Mouse (Mus musculus): ENCODE data around the gene Abcb5. TPM values are rescaled to one million over a fixed set of nuclear protein-coding genes. Genes with fewer than 3 reads are reported as not detected.
A peak's percentile ranks its signal among the peaks of the same experiment; 100 is the strongest.

The Abcb5 gene
- polyA plus RNA-seq, 1 experiment, result not detected

- no peak for TF ChIP-seq POLR2A (IDR thresholded peaks at IDR 0.05; ENCODE audit: low read depth, low read length)
- no peak for TF ChIP-seq CTCF (IDR thresholded peaks at IDR 0.05; ENCODE audit: extremely low read depth, insufficient read length, insufficient replicate concordance, low read depth, low read length)
- 2% methylated on average over 80 of the region's 80 CpGs for WGBS
- Histone ChIP-seq H3K36me3 (ENCODE audit: control insufficient read depth, insufficient read depth, low read length) (no peaks in the 10 kb centered on the region), H3K4me3 (ENCODE audit: low read depth, low read length) (peak overlapping the region; percentile 40), H3K27me3 (ENCODE audit: control insufficient read depth, insufficient read depth, low read length) (peaks cover 57% of the 10 kb centered on the region), H3K4me1 (ENCODE audit: control insufficient read depth, insufficient read depth, insufficient read length, low read length) (peaks cover 16% of the 10 kb centered on the region), H3K27ac (ENCODE audit: insufficient read depth, low read depth, low read length) (no peak overlapping the region)
These were observed 117.6 kb downstream of the Abcb5 start for GRCm38 (mm10) chr12:118848496-118849202.

GRCm38 (mm10) chr12:118847861-118848495, 118.2 kb downstream of the Abcb5 start:
- TF ChIP-seq CTCF (IDR thresholded peaks at IDR 0.05; ENCODE audit: extremely low read depth, insufficient read length, insufficient replicate concordance, low read depth, low read length) (no peak), POLR2A (IDR thresholded peaks at IDR 0.05; ENCODE audit: low read depth, low read length) (no peak)
- H3K36me3 ChIP-seq (ENCODE audit: control insufficient read depth, insufficient read depth, low read length), result no peaks in the 10 kb centered on the region
- H3K27me3 ChIP-seq (ENCODE audit: control insufficient read depth, insufficient read depth, low read length), result peaks cover 56% of the 10 kb centered on the region
- H3K27ac ChIP-seq (ENCODE audit: insufficient read depth, low read depth, low read length), result no peak overlapping the region
- peak overlapping the region; percentile 40 for H3K4me3 ChIP-seq (ENCODE audit: low read depth, low read length)
- WGBS, result 3% methylated on average over 23 of the region's 23 CpGs
- H3K4me1 ChIP-seq (ENCODE audit: control insufficient read depth, insufficient read depth, insufficient read length, low read length), result peaks cover 18% of the 10 kb centered on the region

- peaks cover 18% of the 10 kb centered on the region for H3K4me1 ChIP-seq (ENCODE audit: control insufficient read depth, insufficient read depth, insufficient read length, low read length)
- no peaks in the 10 kb centered on the region for H3K36me3 ChIP-seq (ENCODE audit: control insufficient read depth, insufficient read depth, low read length)
- H3K27ac ChIP-seq (ENCODE audit: insufficient read depth, low read depth, low read length), result no peak overlapping the region
- H3K27me3 ChIP-seq (ENCODE audit: control insufficient read depth, insufficient read depth, low read length), result peaks cover 60% of the 10 kb centered on the region
- 4% methylated on average over 17 of the region's 17 CpGs for WGBS
- TF ChIP-seq CTCF (IDR thresholded peaks at IDR 0.05; ENCODE audit: extremely low read depth, insufficient read length, insufficient replicate concordance, low read depth, low read length), result no peak
- TF ChIP-seq POLR2A (IDR thresholded peaks at IDR 0.05; ENCODE audit: low read depth, low read length), result no peak
- H3K4me3 ChIP-seq (ENCODE audit: low read depth, low read length), result peak overlapping the region; percentile 59; the same call in 1 of the 2 replicates
These were observed 118.8 kb downstream of the Abcb5 start for GRCm38 (mm10) chr12:118847381-118847780.

- Histone ChIP-seq H3K27ac (ENCODE audit: insufficient read depth, low read depth, low read length) (no peak overlapping the region), H3K4me3 (ENCODE audit: low read depth, low read length) (peak overlapping the region; percentile 59), H3K27me3 (ENCODE audit: control insufficient read depth, insufficient read depth, low read length) (peaks cover 61% of the 10 kb centered on the region), H3K36me3 (ENCODE audit: control insufficient read depth, insufficient read depth, low read length) (no peaks in the 10 kb centered on the region), H3K4me1 (ENCODE audit: control insufficient read depth, insufficient read depth, insufficient read length, low read length) (peaks cover 18% of the 10 kb centered on the region)
- WGBS, result 1% methylated on average over 59 of the region's 59 CpGs
- no peak for TF ChIP-seq CTCF (IDR thresholded peaks at IDR 0.05; ENCODE audit: extremely low read depth, insufficient read length, insufficient replicate concordance, low read depth, low read length)
- no peak for TF ChIP-seq POLR2A (IDR thresholded peaks at IDR 0.05; ENCODE audit: low read depth, low read length)
These were observed 119.4 kb downstream of the Abcb5 start for GRCm38 (mm10) chr12:118846649-118847321.

GRCm38 (mm10) chr12:118846221-118846620, 120.0 kb downstream of the Abcb5 start, which contains the start of gene Sp8:
TSS of gene Sp8 (plus strand) at chr12:118846329.
- 6% methylated on average over 6 of the region's 6 CpGs for WGBS
- no peaks in the 10 kb centered on the region for H3K36me3 ChIP-seq (ENCODE audit: control insufficient read depth, insufficient read depth, low read length)
- peaks cover 65% of the 10 kb centered on the region for H3K27me3 ChIP-seq (ENCODE audit: control insufficient read depth, insufficient read depth, low read length)
- no peak within 1 kb of the TSS for H3K27ac ChIP-seq (ENCODE audit: insufficient read depth, low read depth, low read length)
- H3K4me1 ChIP-seq (ENCODE audit: control insufficient read depth, insufficient read depth, insufficient read length, low read length), result peaks cover 18% of the 10 kb centered on the region
- peak within 1 kb of the TSS; percentile 59 for H3K4me3 ChIP-seq (ENCODE audit: low read depth, low read length)
- TF ChIP-seq POLR2A (IDR thresholded peaks at IDR 0.05; ENCODE audit: low read depth, low read length) (no peak), CTCF (IDR thresholded peaks at IDR 0.05; ENCODE audit: extremely low read depth, insufficient read length, insufficient replicate concordance, low read depth, low read length) (no peak)

GRCm38 (mm10) chr12:118845351-118845750, 120.9 kb downstream of the Abcb5 start:
- peaks cover 18% of the 10 kb centered on the region for H3K4me1 ChIP-seq (ENCODE audit: control insufficient read depth, insufficient read depth, insufficient read length, low read length)
- no peak overlapping the region for H3K4me3 ChIP-seq (ENCODE audit: low read depth, low read length)
- peaks cover 63% of the 10 kb centered on the region for H3K27me3 ChIP-seq (ENCODE audit: control insufficient read depth, insufficient read depth, low read length)
- WGBS, result 13% methylated on average over 3 of the region's 3 CpGs
- H3K36me3 ChIP-seq (ENCODE audit: control insufficient read depth, insufficient read depth, low read length), result no peaks in the 10 kb centered on the region
- no peak overlapping the region for H3K27ac ChIP-seq (ENCODE audit: insufficient read depth, low read depth, low read length)
- TF ChIP-seq CTCF (IDR thresholded peaks at IDR 0.05; ENCODE audit: extremely low read depth, insufficient read length, insufficient replicate concordance, low read depth, low read length) (no peak), POLR2A (IDR thresholded peaks at IDR 0.05; ENCODE audit: low read depth, low read length) (no peak)

- TF ChIP-seq CTCF (IDR thresholded peaks at IDR 0.05; ENCODE audit: extremely low read depth, insufficient read length, insufficient replicate concordance, low read depth, low read length), result no peak
- TF ChIP-seq POLR2A (IDR thresholded peaks at IDR 0.05; ENCODE audit: low read depth, low read length), result no peak
- WGBS, result 7% methylated on average over 3 of the region's 3 CpGs
- peaks cover 18% of the 10 kb centered on the region for H3K4me1 ChIP-seq (ENCODE audit: control insufficient read depth, insufficient read depth, insufficient read length, low read length)
- H3K27me3 ChIP-seq (ENCODE audit: control insufficient read depth, insufficient read depth, low read length), result peaks cover 63% of the 10 kb centered on the region
- H3K4me3 ChIP-seq (ENCODE audit: low read depth, low read length), result no peak overlapping the region
- no peaks in the 10 kb centered on the region for H3K36me3 ChIP-seq (ENCODE audit: control insufficient read depth, insufficient read depth, low read length)
- no peak overlapping the region for H3K27ac ChIP-seq (ENCODE audit: insufficient read depth, low read depth, low read length)
These were observed 121.4 kb downstream of the Abcb5 start for GRCm38 (mm10) chr12:118844841-118845240.
